Mouse (Mus musculus) layer of hippocampus, adult 8-10 months (tissue): Measurements from ENCODE around the gene Anapc11. TPM values are rescaled to one million over a fixed set of nuclear protein-coding genes. Genes with fewer than 3 reads are reported as not detected.

ENCODE experiments used
- DNase-seq, 2 experiments: peaks; one replicate each; pipeline ENCODE4 v3.0.0; 2022; ENCODE audit warnings: low spot score in 2 of 2
- total RNA-seq, 4 experiments: library from RNA; stranded (reverse); gene quantifications; 2 replicates each; pipeline ENCODE4 v1.2.4; 2022

Anapc11 gene
- total RNA-seq, 4 experiments from 2014 or later: 91.1 to 99.6 (median 93.6) TPM

GRCm38 (mm10) chr11:120626785-120627467, 28.7 kb downstream of the Anapc11 start:
- no peak for DNase-seq

DNA sequence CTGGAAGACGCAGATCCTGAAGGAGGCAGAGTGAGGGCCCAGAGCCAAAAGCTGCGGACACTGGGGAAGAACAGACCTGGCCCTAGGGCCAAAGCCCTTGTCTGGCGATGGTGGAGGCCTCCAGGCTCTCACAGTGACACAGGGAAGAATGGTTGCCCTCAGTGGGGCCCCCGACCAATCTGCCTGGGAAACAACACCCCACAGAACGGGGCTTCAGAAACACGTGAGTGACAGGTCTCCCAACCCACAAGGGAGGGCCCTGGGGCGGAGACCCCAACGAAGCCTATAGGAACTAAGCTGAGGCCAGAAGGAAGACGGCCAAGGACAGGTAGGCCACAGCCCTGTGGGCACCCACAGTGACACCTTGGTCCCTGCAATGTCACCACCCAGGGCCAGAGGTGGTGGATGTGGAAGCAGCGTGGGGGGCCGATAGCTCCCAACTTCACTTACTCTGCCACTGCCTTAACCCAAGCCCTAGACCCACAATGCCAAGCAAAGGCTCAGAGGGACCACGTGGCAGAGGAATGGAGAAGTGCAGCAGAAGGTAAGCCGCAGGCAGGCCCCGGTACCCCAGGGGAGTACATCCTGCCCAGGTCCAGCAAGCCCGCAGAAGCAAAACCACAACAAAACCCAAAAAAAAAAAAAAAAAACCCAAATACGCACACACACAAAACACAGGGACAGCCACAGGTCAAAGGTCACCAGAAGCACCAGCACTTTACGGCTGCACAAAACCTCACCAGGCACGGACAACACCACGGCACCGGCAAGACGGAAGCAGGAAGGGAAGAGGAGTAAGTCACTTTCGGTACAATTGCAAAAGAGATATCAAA, 29.5 kb downstream of the Anapc11 start:
- no peak for DNase-seq

DNA sequence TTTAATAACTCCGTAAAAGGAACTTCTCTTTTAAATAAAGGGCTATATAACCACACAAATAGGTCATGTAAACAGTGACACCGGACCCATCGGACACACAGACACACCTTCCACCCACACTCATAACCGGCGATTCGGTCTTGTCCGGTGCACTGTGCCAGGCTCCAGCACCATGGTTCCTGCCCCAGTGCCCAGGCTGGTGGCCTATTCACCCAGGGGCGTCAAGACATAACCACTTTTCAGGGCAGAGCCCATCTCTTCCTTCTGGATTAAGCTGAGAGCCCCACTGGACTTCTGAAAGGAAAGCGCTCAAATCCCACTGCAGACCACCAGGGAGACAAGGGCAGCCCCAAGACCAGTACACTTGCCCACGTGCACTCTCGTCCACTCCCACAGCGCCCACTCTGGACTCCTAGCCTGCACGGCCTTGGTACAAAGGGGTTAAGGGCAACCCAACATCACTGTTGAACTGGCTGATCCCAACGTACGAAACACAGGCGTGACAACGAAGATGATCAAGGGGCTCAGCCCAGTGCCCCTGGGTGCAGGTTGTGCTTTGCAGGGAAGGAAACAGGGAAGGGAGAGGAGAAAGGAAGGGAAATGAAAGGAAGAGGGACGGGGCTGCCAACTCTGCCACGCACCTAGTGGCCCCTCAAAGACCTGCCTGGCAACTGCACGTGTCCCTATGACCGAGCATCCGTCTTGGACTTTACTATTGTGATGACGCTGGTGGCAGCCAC, 30.6 kb downstream of the Anapc11 start:
- DNase-seq: no peak

DNA sequence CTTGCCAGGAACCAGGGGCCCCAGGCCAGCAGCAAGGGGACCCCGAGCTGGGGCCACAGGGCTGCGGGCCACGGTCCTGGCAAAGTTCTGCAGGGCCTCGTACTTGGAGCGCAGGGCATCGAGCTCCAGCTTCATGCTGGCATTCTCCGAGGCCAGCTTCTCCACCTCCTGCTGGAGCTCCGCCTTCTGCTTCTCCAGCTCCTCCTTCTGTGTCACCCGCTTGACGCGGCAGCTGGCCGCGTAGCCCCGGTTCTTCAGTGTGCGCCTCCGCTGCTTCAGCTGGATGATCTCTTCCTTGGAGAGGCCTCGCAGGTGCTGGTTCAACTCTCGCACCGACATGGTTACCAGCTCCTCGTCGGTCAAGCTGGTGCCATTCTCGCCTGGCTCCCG, 31.1 kb downstream of the Anapc11 start:
- DNase-seq: no peak

- no peak for DNase-seq
These were observed 31.7 kb downstream of the Anapc11 start for GRCm38 (mm10) chr11:120629911-120630310.

DNA sequence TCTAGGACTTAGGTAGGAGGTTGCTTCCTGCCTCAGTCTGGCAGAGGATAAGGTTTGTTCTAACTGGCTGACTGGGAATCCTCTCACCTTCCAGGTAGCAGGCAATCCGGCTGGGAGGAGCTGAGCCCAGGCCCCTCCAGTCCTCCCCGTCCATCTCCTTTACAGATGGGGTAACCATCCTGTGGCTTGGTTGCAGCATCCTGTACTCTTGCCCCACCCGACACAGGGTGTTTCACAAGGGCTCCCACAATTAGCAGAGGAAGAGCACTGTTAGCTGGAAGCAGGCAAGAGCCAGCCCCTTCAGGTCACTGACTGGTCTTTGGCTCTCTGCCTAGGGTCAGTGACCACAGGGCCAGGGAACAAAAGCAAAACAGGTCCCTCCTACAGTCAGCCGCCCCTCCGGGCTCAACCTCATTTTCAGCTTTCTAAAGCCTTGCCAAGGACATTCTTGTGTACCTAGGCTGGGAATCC, 32.2 kb downstream of the Anapc11 start:
- DNase-seq: no peak

GRCm38 (mm10) chr11:120630881-120631725, 32.9 kb downstream of the Anapc11 start:
- no peak for DNase-seq

GRCm38 (mm10) chr11:120631726-120632448, 33.7 kb downstream of the Anapc11 start:
- DNase-seq: no peak

DNA sequence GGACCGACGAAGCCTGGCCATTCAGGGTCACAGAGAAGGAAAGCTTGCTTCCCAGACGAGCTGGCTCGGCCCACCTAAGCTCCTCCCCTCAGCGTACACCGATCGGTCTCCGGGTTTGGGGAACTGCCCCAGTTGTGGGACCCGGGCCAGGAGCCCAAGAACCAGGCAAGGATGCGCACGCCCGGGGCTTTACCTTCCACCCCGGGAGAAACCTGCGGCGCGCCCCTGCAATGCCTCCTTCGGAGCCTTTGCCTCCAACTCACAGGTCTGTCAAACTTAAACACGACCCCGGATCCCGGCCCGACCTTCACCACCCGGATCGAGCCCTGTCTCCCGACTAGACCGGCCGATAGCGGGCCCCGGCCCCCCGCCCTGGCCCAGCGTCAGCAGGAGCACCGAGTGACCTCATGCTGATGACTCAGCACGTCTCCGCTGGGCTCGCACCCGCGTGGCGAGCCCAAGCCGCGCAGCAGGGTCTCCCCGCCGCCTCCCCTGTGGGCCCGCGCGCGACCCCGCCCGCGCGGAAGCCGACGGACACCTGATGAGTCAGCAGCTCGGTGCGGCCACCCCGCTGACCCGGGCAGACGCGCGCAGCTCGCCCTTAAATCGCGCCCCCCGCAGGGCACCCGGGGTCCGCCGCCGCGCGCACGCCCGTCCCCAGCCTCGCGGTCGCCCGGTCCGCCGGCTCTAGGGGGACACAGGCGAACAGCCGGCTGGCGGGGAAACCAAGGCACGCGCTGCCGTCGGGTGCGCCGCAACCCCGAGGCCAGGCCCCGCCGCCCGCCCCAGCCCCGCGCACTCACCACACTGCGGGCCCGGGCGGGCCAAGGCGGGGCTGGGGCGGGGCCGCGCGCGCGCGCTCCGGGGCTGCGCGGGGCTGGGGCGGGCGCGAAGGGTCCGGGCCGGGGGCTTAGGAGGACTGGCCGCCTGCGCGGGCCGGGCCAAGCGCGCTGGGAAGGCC, 34.6 kb downstream of the Anapc11 start:
- peak in 1 of 2 experiments; percentile 49 for DNase-seq

DNA sequence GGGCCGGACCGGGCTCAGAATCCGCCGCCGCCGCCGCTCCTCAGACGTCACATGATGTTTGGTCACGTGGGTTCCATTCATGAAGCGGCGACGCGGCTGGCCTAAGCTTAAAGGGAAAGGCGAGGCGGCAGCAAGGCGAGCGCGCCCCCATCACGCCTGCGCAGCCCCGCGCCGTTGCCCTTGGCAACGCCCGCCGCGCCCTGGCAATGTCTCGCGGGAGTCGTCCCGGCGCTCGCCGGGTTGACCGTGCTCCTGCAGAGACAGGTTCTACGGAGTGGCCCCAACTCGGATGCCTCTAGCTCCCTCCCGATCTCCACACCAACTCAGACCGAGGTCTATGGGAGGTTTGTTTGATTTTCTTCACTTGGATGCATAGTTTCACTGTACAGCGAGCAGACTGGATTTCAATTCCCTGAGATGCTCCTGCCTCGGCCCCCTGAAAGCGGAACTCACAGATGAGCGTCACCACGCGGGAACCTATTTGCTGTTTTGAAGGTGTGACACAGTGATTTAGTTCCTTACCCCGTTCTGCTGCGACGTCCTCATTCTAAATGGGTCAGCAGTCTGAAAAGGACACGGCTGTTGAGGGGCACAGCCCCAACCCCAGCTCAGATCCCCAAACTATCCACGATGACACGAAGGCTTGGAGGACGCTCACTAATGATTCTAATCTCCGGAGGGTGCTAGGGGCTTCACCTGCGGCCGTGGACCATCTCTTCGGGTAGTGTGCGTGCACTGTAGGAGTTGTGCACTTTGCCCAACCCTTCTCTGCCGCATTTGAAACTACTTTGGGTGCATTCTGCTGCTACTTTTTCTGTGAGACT, 35.5 kb downstream of the Anapc11 start, which contains the start of gene Mafg:
TSS of gene Mafg (minus strand) at position 81 of the 824 bp plus-strand sequence.
- DNase-seq: peak; percentile 91

- no peak for DNase-seq
These were observed 36.6 kb downstream of the Anapc11 start for GRCm38 (mm10) chr11:120634810-120635209.

DNA sequence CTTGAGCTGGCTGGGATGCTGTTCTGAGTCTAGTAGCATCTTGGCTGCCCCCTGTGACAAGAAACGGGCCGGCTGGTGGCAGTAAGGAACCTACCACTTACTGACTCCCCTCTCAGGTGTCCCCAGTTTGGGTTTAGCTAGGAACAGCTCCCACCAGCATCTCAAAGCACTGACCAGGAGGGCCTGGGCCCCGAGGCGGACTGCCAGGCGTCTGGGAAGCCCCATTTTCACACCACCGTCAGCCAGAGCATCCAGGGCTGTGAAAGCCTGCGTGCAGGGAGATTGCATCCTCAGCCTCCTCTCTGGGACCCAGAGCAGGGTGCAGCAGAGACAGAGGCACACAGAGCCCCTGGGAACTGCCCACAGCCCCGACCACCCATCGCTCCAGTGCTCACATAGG, 43.0 kb downstream of the Anapc11 start:
- DNase-seq: no peak

DNA sequence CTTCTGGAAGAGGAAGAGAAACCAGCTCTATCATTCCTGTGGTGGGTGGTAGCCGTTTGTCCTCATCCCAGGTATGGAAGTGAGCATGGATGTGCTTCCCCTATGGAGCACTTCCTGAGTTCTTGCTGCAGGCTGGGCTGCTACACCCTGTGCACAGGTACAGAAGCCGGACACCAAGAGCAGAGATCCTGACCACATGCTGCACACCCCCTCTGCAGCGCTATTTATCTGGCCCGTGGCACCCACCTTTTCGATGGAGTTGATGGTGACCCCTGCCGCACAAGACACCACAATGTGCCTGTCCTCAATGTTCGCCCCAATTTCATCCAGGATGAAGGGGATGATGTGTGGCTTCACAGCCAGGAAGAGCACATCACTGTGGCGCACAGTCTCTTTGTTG, 43.6 kb downstream of the Anapc11 start:
- no peak for DNase-seq

GRCm38 (mm10) chr11:120642939-120643600, 44.8 kb downstream of the Anapc11 start:
- DNase-seq: no peak

DNA sequence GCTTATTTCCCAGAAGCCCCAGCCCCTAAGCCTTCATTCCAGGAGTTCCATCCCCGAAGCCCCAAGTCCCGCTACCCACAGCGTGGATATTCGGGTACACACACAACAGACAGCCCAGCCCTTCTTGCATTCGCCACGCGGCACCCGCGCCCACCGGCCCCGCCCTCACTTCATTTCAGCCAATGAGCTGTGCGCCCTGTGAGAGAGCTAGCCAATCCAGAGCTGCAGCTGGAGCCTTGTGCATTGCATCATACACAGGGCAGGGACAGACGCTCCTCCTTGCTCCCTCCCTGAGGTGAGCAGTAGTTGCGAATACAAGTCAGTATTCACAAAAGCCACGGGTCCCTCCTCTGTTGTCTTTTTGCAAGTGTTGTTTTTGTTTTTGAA, 45.4 kb downstream of the Anapc11 start, which contains the start of gene Pycr1:
TSS of gene Pycr1 (minus strand) at position 169 of the 387 bp plus-strand sequence.
- peak; percentile 91 for DNase-seq

DNA sequence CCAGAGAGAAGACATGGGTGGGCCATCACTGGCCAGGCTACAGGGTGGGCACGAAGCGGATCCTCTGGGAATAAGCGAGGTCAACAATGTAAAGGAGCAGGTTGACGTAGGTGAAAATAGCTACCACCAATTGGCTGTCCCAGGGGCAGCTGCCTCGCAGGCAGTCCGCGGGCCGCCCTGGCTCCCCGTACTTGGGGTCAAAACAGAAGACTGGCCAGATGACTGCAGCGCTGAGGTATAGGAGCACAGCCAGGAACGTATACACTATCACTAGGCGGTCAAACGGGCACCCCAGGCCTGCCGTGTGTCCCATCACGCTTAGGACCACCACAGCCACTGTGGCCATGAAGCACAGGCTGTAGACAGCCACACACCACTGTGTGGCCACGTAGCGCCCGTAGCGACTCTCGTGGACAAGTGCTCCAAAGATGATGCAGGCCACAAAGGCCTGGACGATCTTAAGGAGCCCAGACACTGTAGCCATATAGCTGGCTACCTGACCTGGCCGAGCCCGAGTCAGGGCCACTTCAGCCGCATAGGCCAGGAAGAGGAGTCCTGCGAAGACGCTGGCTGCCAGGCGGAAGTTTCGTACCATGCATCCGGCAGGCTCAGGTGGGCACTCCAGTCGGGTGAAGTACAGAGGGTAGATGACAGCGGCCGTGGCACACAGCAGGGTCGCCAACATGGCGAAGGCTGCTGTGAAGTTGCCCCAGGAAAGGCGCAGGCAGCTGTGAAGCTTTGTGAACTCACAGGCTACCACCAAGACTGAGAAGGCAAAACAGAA, 49.0 kb downstream of the Anapc11 start:
- DNase-seq: no peak

- DNase-seq: peak in 1 of 2 experiments; percentile 46
These were observed 49.8 kb downstream of the Anapc11 start, which contains the start of gene Myadml2 for GRCm38 (mm10) chr11:120648001-120648476. Gene Myadml2 (minus strand): TSS chr11:120648158.
